Mouse (Mus musculus): ENCODE results near the gene Tgfbrap1.

DNA sequence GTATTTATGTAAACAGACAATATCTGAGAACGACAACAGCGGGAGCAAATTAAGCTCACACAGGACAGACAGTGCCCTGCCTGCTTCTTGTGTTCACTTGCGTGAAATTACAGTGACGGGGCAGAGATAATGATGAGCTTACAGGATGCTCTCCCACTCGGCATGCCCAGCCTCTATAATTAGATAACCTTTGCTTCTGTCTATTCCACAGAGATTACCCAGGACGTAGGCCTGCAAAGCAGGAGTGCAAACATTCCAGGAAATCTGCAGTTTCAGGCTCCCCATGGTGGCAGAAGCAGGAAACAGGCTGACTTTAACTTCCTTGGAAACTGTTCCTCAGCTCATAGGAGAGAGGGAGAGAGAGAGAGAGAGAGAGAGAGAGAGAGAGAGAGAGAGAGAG is 56.2 kb downstream of the Tgfbrap1 start:
- no peak for TF ChIP-seq CTCF (IDR thresholded peaks at IDR 0.05; ENCODE audit: low read depth)
- no peak for TF ChIP-seq EP300 (IDR thresholded peaks at IDR 0.05; ENCODE audit: low read depth)
